Mouse (Mus musculus): ENCODE data around the gene Engase. TPM values are rescaled to one million over a fixed set of nuclear protein-coding genes. Genes with fewer than 3 reads are reported as not detected.
A peak's percentile ranks its signal among the peaks of the same experiment; 100 is the strongest.

The Engase gene
- total RNA-seq (2015) (0.89 and 1.2 TPM in 2 replicates), total RNA-seq (2017) (3.2 and 4.6 TPM in 2 replicates)

GRCm38 (mm10) chr11:118476396-118477373 lies at the start of gene Engase:
TSS of gene Engase (plus strand) at chr11:118476829.
- peak; percentile 99 for ATAC-seq (replicated peaks; ENCODE audit: poor library complexity)

- no peak for ATAC-seq (replicated peaks; ENCODE audit: poor library complexity)
Observed at GRCm38 (mm10) chr11:118427266-118427779, 49.3 kb upstream of the Engase start.

GRCm38 (mm10) chr11:118427986-118428385 lies 48.6 kb upstream of the Engase start, which contains the start of gene C1qtnf1:
TSS of gene C1qtnf1 (plus strand) at chr11:118428203.
- no peak for ATAC-seq (replicated peaks; ENCODE audit: poor library complexity)

DNA sequence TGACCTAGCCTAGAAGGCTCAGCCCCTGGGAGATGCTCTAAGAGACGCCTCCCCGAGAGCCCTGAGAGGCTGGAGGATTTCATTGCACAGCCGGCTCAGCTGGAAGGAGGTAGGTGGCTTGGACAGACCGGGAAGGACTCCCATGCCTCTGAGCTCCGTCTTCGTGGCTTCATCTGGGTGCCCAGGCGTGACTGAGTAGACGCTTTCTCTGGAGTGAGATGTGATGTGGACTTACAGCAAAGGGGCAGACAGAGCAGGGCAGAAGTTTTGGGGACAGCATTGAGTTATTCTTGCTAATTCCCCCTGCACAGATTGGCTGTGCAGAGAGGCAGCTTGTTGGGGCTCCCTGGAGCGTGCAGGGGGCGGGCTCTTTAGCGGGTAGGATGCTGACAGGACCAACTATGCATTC lies 48.2 kb upstream of the Engase start:
- ATAC-seq (replicated peaks; ENCODE audit: poor library complexity) = no peak

GRCm38 (mm10) chr11:118428944-118429709 lies 47.5 kb upstream of the Engase start:
- no peak for ATAC-seq (replicated peaks; ENCODE audit: poor library complexity)

DNA sequence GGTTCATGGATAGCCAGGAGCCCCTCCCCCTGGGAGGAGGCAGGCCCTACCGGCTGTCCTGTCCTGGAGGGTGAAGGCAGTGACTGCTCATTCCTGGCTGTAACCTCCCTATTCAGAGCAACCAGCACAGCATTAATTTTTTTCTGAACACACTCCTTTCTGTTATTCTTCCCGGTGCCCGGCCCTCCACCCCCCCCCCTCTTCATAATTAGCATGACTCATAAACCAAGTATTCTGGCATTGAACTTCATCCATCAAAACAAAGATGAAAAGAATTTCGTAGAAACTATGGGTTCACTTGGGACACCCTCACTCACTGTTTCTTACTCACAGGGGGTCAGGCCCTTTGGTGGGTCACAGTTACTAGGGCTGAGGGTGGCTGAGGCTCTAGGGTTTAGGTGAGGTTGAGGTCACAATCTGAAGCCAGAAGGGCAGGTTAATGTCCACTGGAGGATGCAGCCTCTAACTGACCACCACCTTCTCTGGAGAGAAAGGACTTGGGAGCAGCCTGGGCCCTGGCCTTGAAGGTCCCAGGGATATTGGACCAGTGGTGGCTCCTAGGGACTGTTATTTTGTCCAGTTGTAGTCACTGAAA lies 46.2 kb upstream of the Engase start:
- no peak for ATAC-seq (replicated peaks; ENCODE audit: poor library complexity)

GRCm38 (mm10) chr11:118431100-118431948 lies 45.3 kb upstream of the Engase start:
- no peak for ATAC-seq (replicated peaks; ENCODE audit: poor library complexity)

DNA sequence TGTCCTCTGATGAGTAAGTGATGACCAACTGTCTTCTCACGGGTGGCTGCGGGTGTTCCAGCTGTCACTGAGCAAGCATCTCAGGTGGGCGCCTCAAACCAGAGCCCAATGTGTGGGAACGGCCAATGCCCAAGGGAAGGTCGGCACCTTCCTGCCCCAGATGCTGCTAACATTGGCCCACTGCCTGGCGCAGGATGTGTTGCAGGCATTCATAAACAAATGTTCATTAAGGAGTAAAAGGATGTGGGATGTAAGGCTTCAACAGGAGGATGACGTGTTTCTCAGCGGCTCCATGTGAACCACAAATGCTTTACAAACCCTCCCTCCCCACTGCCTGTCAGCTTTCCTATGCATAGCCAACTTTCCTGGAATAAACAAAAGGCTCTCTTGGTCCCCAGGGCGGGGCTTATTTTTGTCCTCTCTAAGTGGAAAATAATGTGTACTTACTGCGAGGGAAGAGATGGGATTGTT lies 43.2 kb upstream of the Engase start:
- ATAC-seq (replicated peaks; ENCODE audit: poor library complexity) = no peak

GRCm38 (mm10) chr11:118434093-118434492 lies 42.5 kb upstream of the Engase start:
- no peak for ATAC-seq (replicated peaks; ENCODE audit: poor library complexity)

GRCm38 (mm10) chr11:118436471-118436935 lies 40.1 kb upstream of the Engase start:
- no peak for ATAC-seq (replicated peaks; ENCODE audit: poor library complexity)

DNA sequence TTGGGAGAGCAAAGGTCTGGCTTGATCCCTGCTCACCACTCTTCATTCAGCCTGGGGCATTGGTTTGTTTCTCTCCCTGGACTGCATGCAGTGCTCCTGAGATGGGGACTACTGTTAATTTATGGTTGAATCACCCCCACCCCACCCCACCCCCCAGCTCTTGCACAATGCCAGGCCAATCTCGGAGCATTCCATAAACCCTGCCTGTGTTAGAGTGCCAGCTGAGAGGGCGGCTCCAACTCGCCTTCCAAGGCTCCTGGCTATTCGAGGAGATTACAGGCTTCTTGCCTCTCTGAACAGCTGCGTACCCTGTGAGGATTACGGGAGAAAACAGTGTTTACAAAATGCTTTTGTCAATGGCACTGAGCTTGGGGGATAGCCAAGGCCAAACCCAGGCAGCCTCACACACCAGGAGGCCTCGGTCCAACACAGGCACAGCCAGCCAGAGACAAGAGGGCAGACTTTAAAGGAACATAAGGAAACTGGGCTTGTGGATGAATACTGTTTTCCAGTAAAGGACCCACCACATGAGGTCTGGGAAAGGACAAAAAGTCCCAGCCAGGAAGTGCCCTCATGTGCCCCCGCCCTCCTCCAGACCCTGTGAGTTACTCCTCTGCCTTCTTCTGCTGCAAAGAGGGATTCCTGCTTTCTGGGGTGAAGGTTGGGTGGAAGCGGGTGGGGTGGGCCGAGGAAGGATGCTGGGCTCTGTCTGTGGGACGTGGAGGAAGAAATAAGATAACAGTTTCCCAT lies 37.8 kb upstream of the Engase start:
- ATAC-seq (replicated peaks; ENCODE audit: poor library complexity) = no peak

DNA sequence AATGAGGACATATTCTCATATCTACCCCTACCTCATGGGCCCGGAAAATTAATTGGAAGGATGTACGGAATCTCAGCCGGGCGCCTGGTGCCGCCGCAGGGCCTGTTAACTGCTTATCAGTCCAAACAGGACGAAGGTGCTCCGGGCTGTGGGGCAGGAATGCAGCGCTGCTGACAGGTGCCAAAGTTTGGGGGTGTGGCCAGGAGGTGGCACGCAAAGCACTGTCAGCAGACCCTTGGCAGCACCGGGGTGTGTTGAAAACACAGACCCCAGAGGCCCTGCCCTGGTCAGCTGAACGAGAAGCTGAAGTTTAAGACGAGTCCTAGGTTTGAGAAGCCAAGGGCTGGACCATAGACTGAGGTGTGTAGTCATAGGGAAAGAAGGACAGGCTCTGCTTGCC lies 33.9 kb upstream of the Engase start:
- ATAC-seq (replicated peaks; ENCODE audit: poor library complexity) = no peak

GRCm38 (mm10) chr11:118443201-118443970 lies 33.2 kb upstream of the Engase start:
- peak; percentile 68 for ATAC-seq (replicated peaks; ENCODE audit: poor library complexity)

DNA sequence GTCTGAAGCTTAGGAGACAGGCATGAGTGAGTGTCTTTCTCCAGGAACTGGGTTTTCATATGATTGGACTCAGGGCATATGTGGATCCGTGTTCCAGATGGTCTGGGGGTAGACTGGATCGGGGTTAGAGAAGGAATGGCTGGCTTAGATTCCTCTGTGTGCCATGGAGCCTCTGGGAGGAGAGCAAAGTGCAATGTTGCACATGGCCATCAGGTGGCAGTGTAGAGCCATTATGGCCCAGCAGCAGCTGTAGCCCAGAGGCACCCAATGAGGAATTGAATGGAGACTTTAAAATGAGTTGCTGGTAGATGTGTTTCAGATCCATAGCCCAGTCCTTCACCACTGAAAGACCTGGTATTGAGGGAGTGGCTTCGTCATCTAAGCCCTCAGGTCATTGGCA lies 30.8 kb upstream of the Engase start:
- ATAC-seq (replicated peaks; ENCODE audit: poor library complexity) = peak; percentile 90

DNA sequence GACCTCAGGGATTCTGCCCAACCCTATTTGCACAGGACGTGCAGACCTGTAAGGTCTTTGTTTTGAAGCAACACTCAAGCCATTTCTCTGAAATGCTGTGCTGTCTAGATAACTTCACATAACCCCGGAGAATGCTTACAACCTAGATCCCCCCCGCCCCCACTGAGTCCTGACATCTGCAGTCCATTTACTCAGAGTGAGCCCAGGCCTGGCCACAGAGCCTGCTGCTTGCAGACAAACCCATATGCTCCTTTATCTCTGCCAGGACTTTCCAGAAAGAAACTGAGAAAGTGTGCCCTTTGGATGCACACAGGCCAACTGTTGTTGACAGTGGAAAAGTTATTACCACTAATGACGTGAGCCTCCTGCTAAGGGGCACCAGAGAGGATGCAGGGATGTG lies 29.3 kb upstream of the Engase start:
- no peak for ATAC-seq (replicated peaks; ENCODE audit: poor library complexity)

DNA sequence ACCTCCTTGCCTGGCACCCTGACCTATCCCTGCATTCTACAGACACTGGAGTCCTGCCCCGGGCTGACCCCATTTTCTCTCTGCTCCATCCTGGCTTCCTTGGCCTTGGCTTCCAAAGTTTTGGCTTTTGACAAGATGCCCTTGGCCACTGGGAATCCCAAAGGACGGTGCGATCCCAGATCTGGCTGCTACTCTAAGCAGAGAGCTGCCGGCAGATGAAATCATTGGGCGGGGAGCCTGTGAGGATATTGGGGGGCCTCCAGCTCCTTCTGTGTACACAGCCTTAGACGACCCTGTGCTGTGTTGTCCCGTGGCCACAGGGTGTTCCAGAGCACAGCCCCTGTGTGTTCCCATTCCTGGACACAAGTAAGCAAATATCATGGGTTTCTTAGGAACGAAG lies 28.2 kb upstream of the Engase start:
- ATAC-seq (replicated peaks; ENCODE audit: poor library complexity) = no peak

GRCm38 (mm10) chr11:118451211-118451610 lies 25.4 kb upstream of the Engase start:
- ATAC-seq (replicated peaks; ENCODE audit: poor library complexity) = no peak

DNA sequence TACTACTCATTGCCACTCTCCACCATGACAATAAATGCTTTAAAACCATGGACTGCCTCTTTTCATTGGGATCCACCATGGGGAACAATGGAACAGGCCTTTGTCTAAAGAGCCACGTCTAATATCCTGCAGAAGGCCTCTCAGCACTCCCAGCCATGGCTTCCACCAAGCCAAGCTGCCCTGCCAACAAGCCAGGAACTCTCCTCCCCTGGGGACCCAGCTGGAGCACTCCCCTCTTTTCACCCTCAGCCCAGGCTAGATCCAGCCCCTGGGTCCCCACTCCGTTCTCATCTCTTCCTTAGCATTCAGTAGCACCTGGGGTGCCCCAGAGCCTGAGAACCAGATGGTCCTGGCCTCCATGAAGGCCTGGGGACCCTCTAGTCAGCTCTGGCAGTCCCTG lies 23.7 kb upstream of the Engase start:
- no peak for ATAC-seq (replicated peaks; ENCODE audit: poor library complexity)
